Mouse (Mus musculus): Measurements from ENCODE around the gene Pgs1. TPM values are rescaled to one million over a fixed set of nuclear protein-coding genes. Genes with fewer than 3 reads are reported as not detected.
A peak's percentile ranks its signal among the peaks of the same experiment; 100 is the strongest.

Pgs1 gene
- polyA plus RNA-seq (2015; fragmentation: Nextera tagmentation; extraction: Ambion mirVana): 32.6 and 33.5 TPM in 2 replicates

GRCm38 (mm10) chr11:117986126-117987031 lies at the start of gene Pgs1:
Gene Pgs1 (plus strand): TSS chr11:117986292.
- no peaks in the 10 kb centered on the region for H3K36me3 ChIP-seq
- no peaks in the 10 kb centered on the region for H3K9me3 ChIP-seq
- peak within 1 kb of the TSS; percentile 91 for H3K4me2 ChIP-seq (replicated peaks)
- 5% methylated on average over 51 of the region's 51 CpGs for WGBS
- H3K27ac ChIP-seq: peak within 1 kb of the TSS; percentile 60
- H3K27me3 ChIP-seq (replicated peaks): no peaks in the 10 kb centered on the region
- peak; percentile 89 for ATAC-seq
- H3K4me3 ChIP-seq (replicated peaks): peak within 1 kb of the TSS; percentile 100
- peak within 1 kb of the TSS; percentile 93 for H3K9ac ChIP-seq
- peaks cover 29% of the 10 kb centered on the region for H3K4me1 ChIP-seq (replicated peaks)

- Histone ChIP-seq H3K4me2 (replicated peaks) (peak overlapping the region; percentile 22), H3K27me3 (replicated peaks) (no peaks in the 10 kb centered on the region), H3K4me1 (replicated peaks) (peaks cover 51% of the 10 kb centered on the region), H3K27ac (peak overlapping the region; percentile 81), H3K9me3 (no peaks in the 10 kb centered on the region), H3K9ac (no peak overlapping the region; the same call in 1 of the 2 replicates), H3K4me3 (replicated peaks) (no peak overlapping the region), H3K36me3 (no peaks in the 10 kb centered on the region)
- ATAC-seq: no peak
- 45% methylated on average over 4 of the region's 4 CpGs for WGBS
These were observed 46.9 kb upstream of the Pgs1 start for GRCm38 (mm10) chr11:117939004-117939730.

GRCm38 (mm10) chr11:117939741-117940285 lies 46.3 kb upstream of the Pgs1 start:
- H3K9ac ChIP-seq: no peak overlapping the region; the same call in 1 of the 2 replicates
- no peaks in the 10 kb centered on the region for H3K36me3 ChIP-seq
- no peaks in the 10 kb centered on the region for H3K27me3 ChIP-seq (replicated peaks)
- peak overlapping the region; percentile 81 for H3K27ac ChIP-seq
- peak; percentile 77 for ATAC-seq
- peak overlapping the region; percentile 22 for H3K4me2 ChIP-seq (replicated peaks)
- no peaks in the 10 kb centered on the region for H3K9me3 ChIP-seq
- 13% methylated on average over 7 of the region's 7 CpGs for WGBS
- peaks cover 47% of the 10 kb centered on the region for H3K4me1 ChIP-seq (replicated peaks)
- H3K4me3 ChIP-seq (replicated peaks): no peak overlapping the region

GRCm38 (mm10) chr11:117940881-117941280 lies 45.2 kb upstream of the Pgs1 start:
- 93% methylated on average over 6 of the region's 6 CpGs for WGBS

GRCm38 (mm10) chr11:117941325-117941834 lies 44.7 kb upstream of the Pgs1 start:
- WGBS: 85% methylated on average over 8 of the region's 8 CpGs

More at GRCm38 (mm10) chr11:117940881-117941280, 45.2 kb upstream of the Pgs1 start:
- no peak for ATAC-seq
- Histone ChIP-seq H3K4me1 (replicated peaks) (peaks cover 43% of the 10 kb centered on the region), H3K27me3 (replicated peaks) (no peaks in the 10 kb centered on the region), H3K9ac (no peak overlapping the region), H3K9me3 (no peaks in the 10 kb centered on the region), H3K27ac (peak overlapping the region; percentile 81), H3K4me2 (replicated peaks) (no peak overlapping the region), H3K4me3 (replicated peaks) (no peak overlapping the region), H3K36me3 (no peaks in the 10 kb centered on the region)

GRCm38 (mm10) chr11:117941848-117942247 lies 44.2 kb upstream of the Pgs1 start:
- Histone ChIP-seq H3K4me1 (replicated peaks) (peaks cover 38% of the 10 kb centered on the region), H3K27me3 (replicated peaks) (no peaks in the 10 kb centered on the region), H3K4me3 (replicated peaks) (no peak overlapping the region), H3K27ac (no peak overlapping the region), H3K4me2 (replicated peaks) (no peak overlapping the region), H3K9me3 (no peaks in the 10 kb centered on the region), H3K36me3 (no peaks in the 10 kb centered on the region), H3K9ac (no peak overlapping the region)
- ATAC-seq: no peak
- 52% methylated on average over 4 of the region's 4 CpGs for WGBS

More at GRCm38 (mm10) chr11:117941325-117941834, 44.7 kb upstream of the Pgs1 start:
- Histone ChIP-seq H3K4me1 (replicated peaks) (peaks cover 38% of the 10 kb centered on the region), H3K27ac (no peak overlapping the region), H3K36me3 (no peaks in the 10 kb centered on the region), H3K9ac (no peak overlapping the region), H3K27me3 (replicated peaks) (no peaks in the 10 kb centered on the region), H3K4me2 (replicated peaks) (no peak overlapping the region), H3K4me3 (replicated peaks) (no peak overlapping the region), H3K9me3 (no peaks in the 10 kb centered on the region)
- no peak for ATAC-seq

- WGBS: 63% methylated on average over 11 of the region's 11 CpGs
- no peak overlapping the region for H3K4me3 ChIP-seq (replicated peaks)
- peak; percentile 40; the same call in 1 of the 2 replicates for ATAC-seq
- no peak overlapping the region for H3K9ac ChIP-seq
- peaks cover 35% of the 10 kb centered on the region for H3K4me1 ChIP-seq (replicated peaks)
- H3K36me3 ChIP-seq: no peaks in the 10 kb centered on the region
- no peaks in the 10 kb centered on the region for H3K27me3 ChIP-seq (replicated peaks)
- H3K27ac ChIP-seq: peak overlapping the region; percentile 38
- H3K4me2 ChIP-seq (replicated peaks): 0 out of 2 replicates have a peak overlapping the region, but pooled peaks have one; percentile 14
- H3K9me3 ChIP-seq: no peaks in the 10 kb centered on the region
These were observed 39.7 kb upstream of the Pgs1 start for GRCm38 (mm10) chr11:117946195-117946979.

GRCm38 (mm10) chr11:117946996-117947419 lies 39.1 kb upstream of the Pgs1 start:
- ATAC-seq: peak; percentile 81
- peak overlapping the region; percentile 38 for H3K27ac ChIP-seq
- 58% methylated on average over 10 of the region's 10 CpGs for WGBS

GRCm38 (mm10) chr11:117949392-117950091 lies 36.5 kb upstream of the Pgs1 start:
- no peaks in the 10 kb centered on the region for H3K27me3 ChIP-seq (replicated peaks)
- WGBS: 3% methylated on average over 49 of the region's 49 CpGs
- peak overlapping the region; percentile 35 for H3K4me3 ChIP-seq (replicated peaks)
- H3K27ac ChIP-seq: peak overlapping the region; percentile 82
- peaks cover 32% of the 10 kb centered on the region for H3K4me1 ChIP-seq (replicated peaks)
- peak overlapping the region; percentile 91 for H3K4me2 ChIP-seq (replicated peaks)
- peak; percentile 75 for ATAC-seq
- H3K36me3 ChIP-seq: no peaks in the 10 kb centered on the region
- H3K9ac ChIP-seq: peak overlapping the region; percentile 64
- no peaks in the 10 kb centered on the region for H3K9me3 ChIP-seq

More at GRCm38 (mm10) chr11:117946996-117947419, 39.1 kb upstream of the Pgs1 start:
- no peaks in the 10 kb centered on the region for H3K36me3 ChIP-seq
- no peaks in the 10 kb centered on the region for H3K27me3 ChIP-seq (replicated peaks)
- H3K4me1 ChIP-seq (replicated peaks): peaks cover 29% of the 10 kb centered on the region
- no peaks in the 10 kb centered on the region for H3K9me3 ChIP-seq
- H3K4me3 ChIP-seq (replicated peaks): no peak overlapping the region
- H3K9ac ChIP-seq: no peak overlapping the region
- 0 out of 2 replicates have a peak overlapping the region, but pooled peaks have one; percentile 14 for H3K4me2 ChIP-seq (replicated peaks)

GRCm38 (mm10) chr11:117951391-117951790 lies 34.7 kb upstream of the Pgs1 start:
- Histone ChIP-seq H3K27me3 (replicated peaks) (no peaks in the 10 kb centered on the region), H3K36me3 (no peaks in the 10 kb centered on the region), H3K4me3 (replicated peaks) (no peak overlapping the region), H3K9me3 (no peaks in the 10 kb centered on the region), H3K9ac (no peak overlapping the region), H3K4me2 (replicated peaks) (no peak overlapping the region), H3K4me1 (replicated peaks) (peaks cover 37% of the 10 kb centered on the region), H3K27ac (0 out of 2 replicates have a peak overlapping the region, but pooled peaks have one; percentile 17)
- WGBS: 82% methylated on average over 6 of the region's 6 CpGs
- ATAC-seq: no peak
